Mouse (Mus musculus): Measurements from ENCODE around the gene Otud7b. TPM values are rescaled to one million over a fixed set of nuclear protein-coding genes. Genes with fewer than 3 reads are reported as not detected.
A peak's percentile ranks its signal among the peaks of the same experiment; 100 is the strongest.

Gene Otud7b
- polyA plus RNA-seq, 1 experiment from 2014 or later, result 9.0 TPM

DNA sequence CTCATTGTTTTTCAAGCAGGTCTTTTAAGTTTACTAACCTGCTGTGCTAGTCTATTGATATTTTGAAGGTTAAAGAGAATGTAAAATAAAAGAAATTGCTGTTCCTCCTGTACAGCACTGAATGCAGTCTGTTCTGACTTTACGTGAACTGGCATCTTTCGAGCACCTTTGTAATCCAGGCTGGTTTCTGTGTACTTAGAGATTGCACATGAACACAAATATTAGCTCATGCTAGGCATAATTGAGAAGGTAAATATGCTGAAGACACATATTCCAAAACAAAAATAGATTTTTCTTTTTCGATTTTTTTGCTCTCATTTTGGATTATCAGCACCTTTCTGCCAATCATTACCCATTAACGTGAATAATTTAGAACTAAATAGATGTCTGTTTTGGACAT lies 1.8 kb downstream of the Otud7b start:
- Histone ChIP-seq H3K4me1 (ENCODE audit: control insufficient read depth, insufficient read depth, low read length) (no peaks in the 10 kb centered on the region; the same call in 1 of the 2 replicates), H3K27ac (ENCODE audit: low read depth, low read length) (no peak overlapping the region), H3K9me3 (ENCODE audit: control insufficient read depth, low read length) (no peaks in the 10 kb centered on the region), H3K36me3 (ENCODE audit: control insufficient read depth, insufficient read depth, low read length) (no peaks in the 10 kb centered on the region), H3K4me3 (ENCODE audit: low read depth, low read length) (no peak overlapping the region), H3K9ac (ENCODE audit: low read length) (no peak overlapping the region), H3K27me3 (ENCODE audit: control insufficient read depth, insufficient read depth, low read length) (no peaks in the 10 kb centered on the region), H3K4me2 (ENCODE audit: low read depth) (peak overlapping the region; percentile 85; the same call in 1 of the 2 replicates)
- no peak for ATAC-seq (ENCODE audit: insufficient read depth, low FRiP score, low TSS enrichment)
- no peak for DNase-seq (ENCODE audit: low spot score)
- 94% methylated on average over 4 of the region's 4 CpGs for WGBS

DNA sequence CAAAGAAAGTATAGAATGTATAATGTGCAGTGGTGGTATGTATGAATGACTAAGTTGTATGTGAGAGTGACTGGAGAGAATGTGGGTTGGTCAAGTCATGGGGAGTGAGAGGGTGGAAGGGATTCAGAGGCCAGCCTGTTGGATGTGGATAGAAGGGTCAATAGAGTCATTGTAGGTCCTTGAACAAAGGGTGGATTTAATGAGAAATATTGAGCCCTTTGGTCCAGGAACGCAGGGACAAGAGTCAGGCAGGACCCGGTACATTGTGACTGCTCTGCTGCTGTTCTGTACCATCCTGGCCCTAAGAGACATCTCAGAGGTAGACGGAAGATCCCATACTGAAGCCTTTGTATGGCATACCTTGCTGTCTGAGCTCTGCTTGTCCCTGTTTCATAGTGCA lies 4.0 kb downstream of the Otud7b start:
- Histone ChIP-seq H3K4me3 (ENCODE audit: low read depth, low read length) (no peak overlapping the region), H3K9ac (ENCODE audit: low read length) (no peak overlapping the region), H3K27me3 (ENCODE audit: control insufficient read depth, insufficient read depth, low read length) (no peaks in the 10 kb centered on the region), H3K9me3 (ENCODE audit: control insufficient read depth, low read length) (no peaks in the 10 kb centered on the region), H3K4me1 (ENCODE audit: control insufficient read depth, insufficient read depth, low read length) (no peaks in the 10 kb centered on the region; the same call in 1 of the 2 replicates), H3K4me2 (ENCODE audit: low read depth) (no peak overlapping the region), H3K36me3 (ENCODE audit: control insufficient read depth, insufficient read depth, low read length) (no peaks in the 10 kb centered on the region), H3K27ac (ENCODE audit: low read depth, low read length) (no peak overlapping the region)
- ATAC-seq (ENCODE audit: insufficient read depth, low FRiP score, low TSS enrichment) (no peak), DNase-seq (ENCODE audit: low spot score) (no peak)
- 76% methylated on average over 3 of the region's 3 CpGs for WGBS

GRCm38 (mm10) chr3:96113251-96113650 lies 8.9 kb downstream of the Otud7b start:
- ATAC-seq (ENCODE audit: insufficient read depth, low FRiP score, low TSS enrichment) (no peak), DNase-seq (ENCODE audit: low spot score) (no peak)
- Histone ChIP-seq H3K27me3 (ENCODE audit: control insufficient read depth, insufficient read depth, low read length) (no peaks in the 10 kb centered on the region), H3K27ac (ENCODE audit: low read depth, low read length) (no peak overlapping the region), H3K4me3 (ENCODE audit: low read depth, low read length) (no peak overlapping the region), H3K9ac (ENCODE audit: low read length) (no peak overlapping the region), H3K4me1 (ENCODE audit: control insufficient read depth, insufficient read depth, low read length) (no peaks in the 10 kb centered on the region), H3K36me3 (ENCODE audit: control insufficient read depth, insufficient read depth, low read length) (no peaks in the 10 kb centered on the region), H3K4me2 (ENCODE audit: low read depth) (no peak overlapping the region), H3K9me3 (ENCODE audit: control insufficient read depth, low read length) (no peaks in the 10 kb centered on the region)
- 63% methylated on average over 3 of the region's 3 CpGs for WGBS

DNA sequence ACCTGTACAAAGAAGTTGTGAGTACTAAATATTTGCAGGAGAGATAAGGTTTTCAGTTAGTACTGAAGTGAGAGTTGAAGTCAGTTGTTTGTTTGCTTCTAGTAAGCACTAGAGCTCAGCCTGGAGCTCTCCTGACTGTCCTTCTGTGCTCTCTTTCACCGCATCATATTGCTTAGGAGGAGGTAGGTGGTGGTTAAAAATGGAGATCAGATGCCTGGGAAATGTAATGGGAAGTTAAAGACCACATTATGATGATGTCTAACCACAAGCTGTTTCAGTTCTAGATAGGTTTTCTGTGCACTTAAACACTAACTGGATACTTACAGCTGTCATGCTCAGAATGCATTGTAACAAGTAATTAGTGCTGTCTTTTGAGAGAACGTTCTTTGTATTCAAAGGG lies 13.8 kb downstream of the Otud7b start:
- WGBS, result 80% methylated on average over 2 of the region's 2 CpGs
- H3K4me2 ChIP-seq (ENCODE audit: low read depth), result no peak overlapping the region
- no peaks in the 10 kb centered on the region for H3K27me3 ChIP-seq (ENCODE audit: control insufficient read depth, insufficient read depth, low read length)
- H3K9me3 ChIP-seq (ENCODE audit: control insufficient read depth, low read length), result no peaks in the 10 kb centered on the region
- ATAC-seq (ENCODE audit: insufficient read depth, low FRiP score, low TSS enrichment) (no peak), DNase-seq (ENCODE audit: low spot score) (no peak)
- H3K9ac ChIP-seq (ENCODE audit: low read length), result no peak overlapping the region
- H3K4me3 ChIP-seq (ENCODE audit: low read depth, low read length), result no peak overlapping the region
- no peak overlapping the region for H3K27ac ChIP-seq (ENCODE audit: low read depth, low read length)
- H3K36me3 ChIP-seq (ENCODE audit: control insufficient read depth, insufficient read depth, low read length), result no peaks in the 10 kb centered on the region
- H3K4me1 ChIP-seq (ENCODE audit: control insufficient read depth, insufficient read depth, low read length), result no peaks in the 10 kb centered on the region

- 91% methylated on average over 2 of the region's 2 CpGs for whole genome bisulfite sequencing
- DNase-seq (ENCODE audit: low spot score) (no peak), ATAC-seq (ENCODE audit: insufficient read depth, low FRiP score, low TSS enrichment) (no peak)
- Histone ChIP-seq H3K9me3 (ENCODE audit: control insufficient read depth, low read length) (no peaks in the 10 kb centered on the region), H3K9ac (ENCODE audit: low read length) (no peak overlapping the region), H3K4me1 (ENCODE audit: control insufficient read depth, insufficient read depth, low read length) (no peaks in the 10 kb centered on the region), H3K4me2 (ENCODE audit: low read depth) (no peak overlapping the region), H3K4me3 (ENCODE audit: low read depth, low read length) (no peak overlapping the region), H3K36me3 (ENCODE audit: control insufficient read depth, insufficient read depth, low read length) (no peaks in the 10 kb centered on the region), H3K27me3 (ENCODE audit: control insufficient read depth, insufficient read depth, low read length) (no peaks in the 10 kb centered on the region), H3K27ac (ENCODE audit: low read depth, low read length) (no peak overlapping the region)
Observed at GRCm38 (mm10) chr3:96118702-96119101, 14.4 kb downstream of the Otud7b start.

DNA sequence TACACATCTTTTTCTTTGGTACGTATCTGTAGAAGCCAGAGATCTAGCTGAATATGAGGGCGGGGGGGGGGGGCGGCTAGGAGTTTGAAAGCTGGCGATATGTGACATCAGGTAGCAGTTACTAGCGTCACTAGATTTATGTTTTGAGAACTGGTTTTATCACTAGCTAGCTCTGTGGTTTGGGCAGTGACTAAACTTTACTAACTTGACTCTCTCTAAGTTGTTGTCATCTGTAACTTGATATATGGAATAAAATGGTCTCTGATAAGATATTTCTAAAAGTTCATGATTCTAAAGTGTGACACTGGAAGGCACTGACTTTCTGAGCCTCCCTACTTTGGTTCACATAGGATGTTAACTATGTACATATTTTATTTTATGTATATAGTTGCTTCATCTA lies 19.9 kb downstream of the Otud7b start:
- Histone ChIP-seq H3K36me3 (ENCODE audit: control insufficient read depth, insufficient read depth, low read length) (no peaks in the 10 kb centered on the region), H3K9me3 (ENCODE audit: control insufficient read depth, low read length) (no peaks in the 10 kb centered on the region), H3K27me3 (ENCODE audit: control insufficient read depth, insufficient read depth, low read length) (no peaks in the 10 kb centered on the region), H3K4me2 (ENCODE audit: low read depth) (no peak overlapping the region), H3K4me3 (ENCODE audit: low read depth, low read length) (no peak overlapping the region), H3K9ac (ENCODE audit: low read length) (no peak overlapping the region), H3K27ac (ENCODE audit: low read depth, low read length) (no peak overlapping the region), H3K4me1 (ENCODE audit: control insufficient read depth, insufficient read depth, low read length) (no peaks in the 10 kb centered on the region)
- DNase-seq (ENCODE audit: low spot score), result no peak
- no peak for ATAC-seq (ENCODE audit: insufficient read depth, low FRiP score, low TSS enrichment)
- 93% methylated on average over 5 of the region's 5 CpGs for WGBS

- H3K9me3 ChIP-seq (ENCODE audit: control insufficient read depth, low read length), result no peaks in the 10 kb centered on the region
- no peak overlapping the region for H3K4me3 ChIP-seq (ENCODE audit: low read depth, low read length)
- no peaks in the 10 kb centered on the region for H3K27me3 ChIP-seq (ENCODE audit: control insufficient read depth, insufficient read depth, low read length)
- no peaks in the 10 kb centered on the region for H3K4me1 ChIP-seq (ENCODE audit: control insufficient read depth, insufficient read depth, low read length)
- H3K4me2 ChIP-seq (ENCODE audit: low read depth), result no peak overlapping the region
- H3K36me3 ChIP-seq (ENCODE audit: control insufficient read depth, insufficient read depth, low read length), result no peaks in the 10 kb centered on the region
- DNase-seq (ENCODE audit: low spot score) (no peak), ATAC-seq (ENCODE audit: insufficient read depth, low FRiP score, low TSS enrichment) (no peak)
- H3K27ac ChIP-seq (ENCODE audit: low read depth, low read length), result no peak overlapping the region
- no peak overlapping the region for H3K9ac ChIP-seq (ENCODE audit: low read length)
Observed at GRCm38 (mm10) chr3:96128128-96128527, 23.8 kb downstream of the Otud7b start.

- 85% methylated on average over 3 of the region's 3 CpGs for WGBS
- Histone ChIP-seq H3K36me3 (ENCODE audit: control insufficient read depth, insufficient read depth, low read length) (no peaks in the 10 kb centered on the region), H3K27ac (ENCODE audit: low read depth, low read length) (no peak overlapping the region), H3K4me3 (ENCODE audit: low read depth, low read length) (no peak overlapping the region), H3K9ac (ENCODE audit: low read length) (no peak overlapping the region), H3K27me3 (ENCODE audit: control insufficient read depth, insufficient read depth, low read length) (no peaks in the 10 kb centered on the region), H3K9me3 (ENCODE audit: control insufficient read depth, low read length) (no peaks in the 10 kb centered on the region), H3K4me2 (ENCODE audit: low read depth) (no peak overlapping the region), H3K4me1 (ENCODE audit: control insufficient read depth, insufficient read depth, low read length) (no peaks in the 10 kb centered on the region)
- ATAC-seq (ENCODE audit: insufficient read depth, low FRiP score, low TSS enrichment) (no peak), DNase-seq (ENCODE audit: low spot score) (no peak)
Observed at GRCm38 (mm10) chr3:96132478-96132877, 28.2 kb downstream of the Otud7b start.

DNA sequence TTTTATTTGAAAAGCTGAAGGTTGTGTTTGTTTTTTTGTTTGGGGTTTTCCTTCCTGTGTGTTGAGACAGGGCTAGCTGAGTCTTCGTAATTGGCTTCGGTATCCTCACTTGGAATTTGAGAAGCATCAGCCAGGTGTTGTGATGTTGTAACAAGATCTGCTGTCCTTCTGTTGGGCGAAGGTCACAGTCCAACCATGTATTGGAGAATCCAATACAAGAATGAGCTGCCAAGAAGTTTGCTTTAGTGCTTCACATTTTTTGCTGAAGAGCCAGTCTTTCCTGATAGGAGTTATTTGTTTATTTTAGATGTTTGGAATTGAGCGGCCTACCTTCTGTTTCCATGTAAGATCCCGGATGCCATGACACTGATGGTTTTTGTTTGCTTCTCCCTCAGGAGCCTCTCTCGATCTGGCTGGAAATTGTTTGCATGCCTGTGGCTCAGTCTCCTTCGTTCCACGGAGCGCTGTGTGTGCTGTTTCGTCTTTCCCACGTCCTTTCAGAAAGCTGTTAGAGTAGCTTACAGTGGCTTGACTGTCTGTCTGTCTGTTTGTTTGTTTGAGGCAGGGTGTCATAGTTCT lies 29.1 kb downstream of the Otud7b start:
- ATAC-seq (ENCODE audit: insufficient read depth, low FRiP score, low TSS enrichment) (no peak), DNase-seq (ENCODE audit: low spot score) (no peak)
- Histone ChIP-seq H3K4me2 (ENCODE audit: low read depth) (no peak overlapping the region), H3K27ac (ENCODE audit: low read depth, low read length) (no peak overlapping the region), H3K9ac (ENCODE audit: low read length) (no peak overlapping the region), H3K36me3 (ENCODE audit: control insufficient read depth, insufficient read depth, low read length) (peaks cover 2% of the 10 kb centered on the region; the same call in 1 of the 2 replicates), H3K27me3 (ENCODE audit: control insufficient read depth, insufficient read depth, low read length) (no peaks in the 10 kb centered on the region), H3K4me3 (ENCODE audit: low read depth, low read length) (no peak overlapping the region), H3K9me3 (ENCODE audit: control insufficient read depth, low read length) (no peaks in the 10 kb centered on the region), H3K4me1 (ENCODE audit: control insufficient read depth, insufficient read depth, low read length) (no peaks in the 10 kb centered on the region)
- WGBS, result 72% methylated on average over 11 of the region's 11 CpGs
